Mouse (Mus musculus) testis, adult 2 months (tissue): ENCODE results near the gene Plaur.

ENCODE experiments used
- CTCF ChIP-seq: fragments of 200-500 bp; IDR thresholded peaks from 2 replicates; pipeline ENCODE4 v1.5.1; 2012; ENCODE audit warnings: low read depth, mild to moderate bottlenecking, inconsistent platforms, low read length, moderate library complexity; ENCODE audit not compliant: control insufficient read depth, insufficient read depth, insufficient replicate concordance
- POLR2A ChIP-seq: fragments of 200-500 bp; IDR thresholded peaks from 2 replicates; pipeline ENCODE4 v1.6.1; 2012; ENCODE audit warnings: low read depth, mild to moderate bottlenecking, inconsistent platforms, low read length, moderate library complexity; ENCODE audit not compliant: control insufficient read depth

DNA sequence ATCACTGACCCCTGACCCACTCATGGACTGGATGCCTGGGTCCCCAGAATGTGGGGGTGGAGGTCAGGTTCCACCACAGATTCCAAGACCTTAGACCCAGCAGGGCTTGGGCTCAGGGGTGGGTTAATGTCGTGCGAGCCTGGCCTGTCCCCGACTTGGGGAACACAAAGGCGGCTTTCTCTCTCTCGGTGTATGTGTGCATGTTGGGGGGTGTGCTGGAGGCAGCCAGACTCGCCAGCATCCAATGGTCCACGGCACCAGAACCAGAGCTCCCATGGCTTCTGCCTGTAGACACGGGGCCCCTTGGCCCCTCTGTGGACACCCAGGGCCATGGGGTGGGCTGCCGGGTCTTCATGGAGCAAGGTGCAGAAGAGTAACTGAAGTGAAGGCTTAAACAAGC is 23.2 kb downstream of the Plaur start:
- no peak for TF ChIP-seq CTCF
- no peak for TF ChIP-seq POLR2A
